Mouse (Mus musculus): Measurements from ENCODE around the gene Zfp709.

GRCm38 (mm10) chr8:71907798-71908257 is 26.0 kb downstream of the Zfp709 start:
- TF ChIP-seq POLR2A (IDR thresholded peaks at IDR 0.05; ENCODE audit: borderline replicate concordance, control insufficient read depth, low read depth, low read length), result no peak
- TF ChIP-seq CTCF (IDR thresholded peaks at IDR 0.05; ENCODE audit: control insufficient read depth, insufficient read depth, low read length), result no peak

Data from bone marrow, adult 2 months (tissue).